In the genomic region with DNA sequence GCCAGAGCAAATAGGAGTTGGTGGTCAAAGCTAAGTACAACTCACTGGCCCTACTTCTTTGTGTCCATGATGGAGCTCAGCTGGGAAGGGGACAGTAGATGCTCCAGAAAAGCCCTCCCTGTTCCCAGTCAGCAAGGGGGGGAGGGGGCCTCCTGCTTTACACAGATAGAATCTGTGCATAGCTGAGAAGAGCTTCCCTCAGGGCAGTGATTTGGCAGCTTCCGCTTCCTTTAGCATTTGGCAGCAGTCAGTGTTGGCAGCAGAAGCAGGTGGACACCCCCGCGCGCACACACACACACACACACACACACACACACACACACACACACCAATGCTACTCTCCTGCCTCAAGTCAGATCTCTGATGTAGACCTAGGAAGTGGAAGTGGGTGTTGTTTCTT, we compare ENCODE assay signal across 9 mouse cellular contexts. TPM values are rescaled to one million over a fixed set of nuclear protein-coding genes. Genes with fewer than 3 reads are reported as not detected.
DNase-seq lines count a peak whose midpoint lies in the region; ATAC-seq and TF ChIP-seq lines count a peak whose summit lies in the region.
"Had no signal": no experiment of that assay in that cellular context is flagged by ENCODE, and none has a peak within 500 bp of the region (broad histone marks: within the 10 kb centered on the region; RNA-seq: fewer than 3 reads in every experiment).

No protein-coding gene starts in this region.

- ATAC-seq in hindbrain, postnatal 0 days = peak; percentile 58; the same call in 1 of the 2 replicates
- ATAC-seq in stomach, postnatal 0 days (ENCODE audit: low FRiP score, low TSS enrichment) = no peak

- no peak for TF ChIP-seq EP300 in stomach, postnatal 0 days (optimal IDR thresholded peaks at IDR 0.05)

- no peaks in the 10 kb centered on the region for H3K4me1 ChIP-seq in hindbrain, postnatal 0 days (ENCODE audit: insufficient read depth, low read length)
- no peaks in the 10 kb centered on the region; the same call in 1 of the 2 replicates for H3K4me1 ChIP-seq in hindbrain, embryonic 10.5 days (replicated peaks)
- H3K4me1 ChIP-seq in stomach, postnatal 0 days (replicated peaks; ENCODE audit: control insufficient read depth, insufficient read depth) = no peaks in the 10 kb centered on the region

- no peak for TF ChIP-seq CTCF in hindbrain, postnatal 0 days (IDR thresholded peaks at IDR 0.05; ENCODE audit: low read depth)
- no peak for TF ChIP-seq CTCF in stomach, postnatal 0 days (IDR thresholded peaks at IDR 0.05; ENCODE audit: low read depth)

- H3K9me3 ChIP-seq in hindbrain, postnatal 0 days (ENCODE audit: low read length) = no peaks in the 10 kb centered on the region
- no peaks in the 10 kb centered on the region for H3K9me3 ChIP-seq in hindbrain, embryonic 10.5 days
- H3K9me3 ChIP-seq in stomach, postnatal 0 days (ENCODE audit: control insufficient read depth, low read length) = no peaks in the 10 kb centered on the region

- no peak overlapping the region for H3K9ac ChIP-seq in hindbrain, postnatal 0 days (replicated peaks; ENCODE audit: low read length)
- H3K9ac ChIP-seq in stomach, postnatal 0 days (ENCODE audit: low read length) = no peak overlapping the region

- no peak overlapping the region for H3K4me2 ChIP-seq in hindbrain, postnatal 0 days (ENCODE audit: low read depth, low read length)
- no peak overlapping the region for H3K4me2 ChIP-seq in stomach, postnatal 0 days (replicated peaks; ENCODE audit: low read depth)

- H3K36me3 ChIP-seq in hindbrain, postnatal 0 days (ENCODE audit: insufficient read depth, low read length) = no peaks in the 10 kb centered on the region
- no peaks in the 10 kb centered on the region for H3K36me3 ChIP-seq in hindbrain, embryonic 10.5 days
- H3K36me3 ChIP-seq in stomach, postnatal 0 days (ENCODE audit: control insufficient read depth, insufficient read depth, low read length) = no peaks in the 10 kb centered on the region

- WGBS in hindbrain, postnatal 0 days = 41% methylated on average over 4 of the region's 4 CpGs
- WGBS in hindbrain, embryonic 10.5 days = 95% methylated on average over 4 of the region's 4 CpGs
- 46% methylated on average over 4 of the region's 4 CpGs for WGBS in stomach, postnatal 0 days

- no peak overlapping the region for H3K27ac ChIP-seq in hindbrain, postnatal 0 days
- no peak overlapping the region for H3K27ac ChIP-seq in hindbrain, embryonic 10.5 days
- H3K27ac ChIP-seq in stomach, postnatal 0 days (replicated peaks) = no peak overlapping the region
- H3K27ac ChIP-seq: macrophage had no signal

- DNase-seq in hindbrain, postnatal 0 days (ENCODE audit: low spot score) = peak; percentile 71
- no peak for DNase-seq in hindbrain, embryonic 10.5 days (ENCODE audit: low spot score)
- peak; percentile 44 for DNase-seq in adrenal gland, postnatal 10 days
- peak; percentile 24 to 38 for DNase-seq in cerebellum, postnatal 36 days
- peak; percentile 74 for DNase-seq in lung, postnatal 10 days
- DNase-seq in stomach, postnatal 0 days (ENCODE audit: low spot score) = no peak
- no peak for DNase-seq in urinary bladder, adult 18-20 months (ENCODE audit: low spot score in 2 of 2)

- no peak overlapping the region for H3K4me3 ChIP-seq in hindbrain, postnatal 0 days (ENCODE audit: low read length)
- H3K4me3 ChIP-seq in hindbrain, embryonic 10.5 days = no peak overlapping the region
- H3K4me3 ChIP-seq in stomach, postnatal 0 days (ENCODE audit: low read depth, low read length) = no peak overlapping the region
- H3K4me3 ChIP-seq: erythroblast, embryonic 14.5 days had no signal

- no peaks in the 10 kb centered on the region for H3K27me3 ChIP-seq in hindbrain, postnatal 0 days (ENCODE audit: insufficient read depth, low read length)
- no peaks in the 10 kb centered on the region for H3K27me3 ChIP-seq in hindbrain, embryonic 10.5 days (ENCODE audit: insufficient read depth, poor library complexity, severe bottlenecking)
- H3K27me3 ChIP-seq in stomach, postnatal 0 days (ENCODE audit: control insufficient read depth, insufficient read depth, low read length) = no peaks in the 10 kb centered on the region

RNA-seq across cellular contexts. Expression of a gene that starts 49.1 kb away (rescaled TPM):
- total RNA-seq in hindbrain, postnatal 0 days (2014; rRNA removed) = 63.4 and 80.7 TPM in 2 replicates
- 30.8 and 31.8 TPM in 2 replicates for polyA plus RNA-seq in hindbrain, postnatal 0 days (2015; fragmentation: Nextera tagmentation; extraction: Ambion mirVana)
- 14.6 and 16.8 TPM in 2 replicates for polyA plus RNA-seq in hindbrain, embryonic 10.5 days (2016; fragmentation: Nextera tagmentation; extraction: Ambion mirVana)
- 10 to 100 TPM; 36.0 to 44.6 TPM for total RNA-seq in adrenal gland, postnatal 10 days (2021)
- 6.9 and 9.0 TPM in 2 replicates for polyA plus RNA-seq in stomach, postnatal 0 days (2015; fragmentation: Nextera tagmentation; extraction: Ambion mirVana)

Comparison
In these comparisons a context has a peak if more than half of its experiments do, and no peak if none do; other contexts are left out.
1. DNase-seq: peak in hindbrain, postnatal 0 days (single experiment), adrenal gland, postnatal 10 days (single experiment), cerebellum, postnatal 36 days (2 of 2) and lung, postnatal 10 days (single experiment); none in hindbrain, embryonic 10.5 days (single experiment), stomach, postnatal 0 days (single experiment) and urinary bladder, adult 18-20 months (0 of 2).